26 mouse cellular contexts compared by ENCODE assay signal in genomic region chr5:61832935-61833551, GRCm38 (mm10). TPM values are rescaled to one million over a fixed set of nuclear protein-coding genes. Genes with fewer than 3 reads are reported as not detected.
"Had no signal": no experiment of that assay in that cellular context is flagged by ENCODE, and none has a peak within 500 bp of the region (broad histone marks: within the 10 kb centered on the region; RNA-seq: fewer than 3 reads in every experiment).

No protein-coding gene starts in this region.

- H3K4me3 ChIP-seq: liver, embryonic 15.5 days; lung, embryonic 15.5 days; midbrain, embryonic 10.5 days; midbrain, embryonic 12.5 days; midbrain, embryonic 15.5 days; myocyte; neural tube, embryonic 13.5 days; neural tube, embryonic 15.5 days had no signal

- H3K36me3 ChIP-seq: liver, embryonic 15.5 days; lung, embryonic 15.5 days; midbrain, embryonic 10.5 days; midbrain, embryonic 12.5 days; midbrain, embryonic 15.5 days; neural tube, embryonic 13.5 days; neural tube, embryonic 15.5 days had no signal

- H3K27ac ChIP-seq: liver, embryonic 15.5 days; lung, embryonic 15.5 days; midbrain, embryonic 10.5 days; midbrain, embryonic 12.5 days; midbrain, embryonic 15.5 days; neural tube, embryonic 13.5 days; neural tube, embryonic 15.5 days had no signal

- H3K9me3 ChIP-seq: liver, embryonic 15.5 days; lung, embryonic 15.5 days; midbrain, embryonic 10.5 days; midbrain, embryonic 12.5 days; midbrain, embryonic 15.5 days; neural tube, embryonic 13.5 days; neural tube, embryonic 15.5 days had no signal

- DNase-seq: liver, postnatal 0 days; lung, adult 2 months; lung, postnatal 14 days; lung, postnatal 36 days; retina, postnatal 1 day; right cerebral cortex, adult 18-20 months; right cerebral cortex, postnatal 25 days; right cerebral cortex, postnatal 4 days; spleen, adult 18-20 months; thymus, adult 18-20 months; thymus, postnatal 14 days; thymus, postnatal 36 days had no signal

- H3K4me2 ChIP-seq: liver, embryonic 15.5 days; lung, embryonic 15.5 days; midbrain, embryonic 12.5 days; midbrain, embryonic 15.5 days; neural tube, embryonic 13.5 days; neural tube, embryonic 15.5 days had no signal

- H3K27me3 ChIP-seq: liver, embryonic 15.5 days; lung, embryonic 15.5 days; midbrain, embryonic 12.5 days; midbrain, embryonic 15.5 days; neural tube, embryonic 13.5 days; neural tube, embryonic 15.5 days had no signal

- H3K4me1 ChIP-seq: liver, embryonic 15.5 days; lung, embryonic 15.5 days; midbrain, embryonic 10.5 days; midbrain, embryonic 12.5 days; midbrain, embryonic 15.5 days; neural tube, embryonic 13.5 days; neural tube, embryonic 15.5 days had no signal

- ATAC-seq: liver, postnatal 0 days; lung, postnatal 0 days; midbrain, embryonic 15.5 days had no signal

- H3K9ac ChIP-seq: liver, embryonic 15.5 days; liver, postnatal 0 days; lung, embryonic 15.5 days; midbrain, embryonic 12.5 days; midbrain, embryonic 15.5 days; neural tube, embryonic 13.5 days; neural tube, embryonic 15.5 days had no signal

RNA-seq across cellular contexts. Expression of gene G6pd2, which starts 24.4 kb away (rescaled TPM):
- polyA plus RNA-seq: liver, embryonic 15.5 days; liver, postnatal 0 days; lung, adult 2 months; lung, embryonic 15.5 days; midbrain, embryonic 10.5 days; midbrain, embryonic 12.5 days; myocyte; neural tube, embryonic 11.5 days; neural tube, embryonic 13.5 days; neural tube, embryonic 15.5 days; small intestine, adult 2 months; stomach, embryonic 14.5 days; stomach, embryonic 16.5 days; thymus, postnatal 0 days had no signal
